Mouse (Mus musculus): ENCODE data around the gene Drg1. TPM values are rescaled to one million over a fixed set of nuclear protein-coding genes. Genes with fewer than 3 reads are reported as not detected.
"Not testable (repeated sequence)": the region's sequence is repeated elsewhere in the genome, so short reads cannot be mapped to it uniquely, and the experiment has no call there.

Drg1 gene
- polyA plus RNA-seq, 1 experiment from 2014 or later = 182 TPM

DNA sequence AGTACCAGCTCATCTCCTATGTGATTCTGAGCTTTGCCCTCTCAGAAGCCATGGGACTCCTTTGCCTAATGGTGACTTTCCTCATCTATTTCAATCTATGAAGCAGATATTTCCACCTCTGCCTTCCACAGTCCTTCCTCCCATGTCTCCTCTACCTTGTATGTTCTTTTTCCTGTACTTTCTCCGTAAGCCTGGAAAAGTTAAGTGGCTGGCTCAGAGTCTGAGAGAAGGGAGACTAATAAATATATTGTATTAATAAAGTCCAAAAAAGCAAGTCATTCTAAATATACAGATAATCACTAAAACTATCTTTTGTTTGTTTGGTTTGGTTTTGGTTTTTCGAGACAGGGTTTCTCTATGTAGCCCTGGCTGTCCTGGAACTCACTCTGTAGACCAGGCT is 103.1 kb downstream of the Drg1 start:
- not testable (repeated sequence) for H3K9me3 ChIP-seq (replicated peaks; ENCODE audit: control insufficient read depth, low read length); H3K4me1 ChIP-seq (ENCODE audit: control insufficient read depth, insufficient read depth, low read length); H3K27ac ChIP-seq (ENCODE audit: low read depth, low read length); H3K9ac ChIP-seq (ENCODE audit: low read depth, low read length); H3K27me3 ChIP-seq (ENCODE audit: control insufficient read depth, insufficient read depth, low read length); H3K36me3 ChIP-seq (ENCODE audit: control insufficient read depth, insufficient read depth, low read length); H3K4me3 ChIP-seq (ENCODE audit: low read depth, low read length); H3K4me2 ChIP-seq; ATAC-seq (replicated peaks; ENCODE audit: insufficient number of reproducible peaks, low FRiP score, low TSS enrichment)
- WGBS (ENCODE audit: insufficient replicate concordance) = 80% methylated on average over 2 of the region's 2 CpGs

DNA sequence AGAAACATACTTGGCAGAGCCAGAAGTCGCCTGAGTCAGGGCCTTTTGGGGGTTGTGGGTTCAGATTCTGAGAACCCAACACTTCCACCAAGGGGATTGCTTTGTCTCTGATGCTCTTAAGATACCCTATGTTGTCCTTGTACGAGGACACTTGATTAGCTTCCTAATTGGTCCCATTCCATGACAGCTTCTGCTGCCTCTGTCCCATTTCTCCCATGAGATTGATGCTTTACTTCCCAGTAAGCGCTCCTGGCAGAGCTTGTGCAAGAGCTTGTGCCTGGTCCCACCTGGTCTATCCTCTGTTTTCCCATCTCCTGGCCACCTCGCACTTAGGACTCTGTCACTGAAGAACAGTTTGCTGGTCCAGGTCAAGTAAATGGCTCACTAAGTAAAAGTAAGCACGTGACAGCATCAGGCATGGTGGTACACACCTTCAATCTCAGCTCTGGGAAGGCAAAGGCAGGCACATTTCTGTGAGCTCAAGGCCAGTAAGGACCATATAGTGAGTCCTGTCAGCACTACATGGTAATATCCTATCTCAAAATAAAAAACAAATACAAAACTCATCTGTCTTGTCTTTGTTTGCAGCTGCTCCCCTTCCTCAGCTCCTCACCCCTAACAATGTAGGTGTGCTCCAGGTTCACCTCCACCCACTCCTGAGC is 103.8 kb downstream of the Drg1 start:
- H3K36me3 ChIP-seq (ENCODE audit: control insufficient read depth, insufficient read depth, low read length); H3K27me3 ChIP-seq (ENCODE audit: control insufficient read depth, insufficient read depth, low read length); H3K4me1 ChIP-seq (ENCODE audit: control insufficient read depth, insufficient read depth, low read length); H3K9ac ChIP-seq (ENCODE audit: low read depth, low read length); H3K4me2 ChIP-seq; H3K4me3 ChIP-seq (ENCODE audit: low read depth, low read length); H3K27ac ChIP-seq (ENCODE audit: low read depth, low read length); H3K9me3 ChIP-seq (replicated peaks; ENCODE audit: control insufficient read depth, low read length): not testable (repeated sequence)
- WGBS (ENCODE audit: insufficient replicate concordance) = 53% methylated on average over 5 of the region's 5 CpGs
- ATAC-seq (replicated peaks; ENCODE audit: insufficient number of reproducible peaks, low FRiP score, low TSS enrichment) = peak; percentile 41

DNA sequence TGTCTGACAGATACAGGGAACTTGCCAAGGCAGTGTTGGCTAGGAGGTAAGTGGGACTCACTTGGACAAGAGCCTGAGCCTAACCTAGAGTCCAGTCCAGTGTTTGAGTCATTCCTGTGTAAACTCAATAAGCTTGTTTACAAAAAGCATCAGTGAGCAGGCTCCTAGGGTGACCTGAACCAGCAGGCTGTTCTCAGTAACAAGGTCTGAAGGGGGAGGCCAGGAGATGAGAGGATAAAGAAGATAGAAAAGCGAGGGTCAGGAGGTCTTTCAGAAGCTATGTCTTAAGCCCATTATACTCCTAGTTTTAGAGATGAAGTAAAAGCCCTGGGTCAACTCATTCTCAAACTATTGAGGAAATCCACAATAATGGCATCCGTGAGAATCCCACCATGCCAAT is 104.8 kb downstream of the Drg1 start:
- H3K27ac ChIP-seq (ENCODE audit: low read depth, low read length); H3K9ac ChIP-seq (ENCODE audit: low read depth, low read length); H3K4me1 ChIP-seq (ENCODE audit: control insufficient read depth, insufficient read depth, low read length); H3K4me3 ChIP-seq (ENCODE audit: low read depth, low read length); H3K9me3 ChIP-seq (replicated peaks; ENCODE audit: control insufficient read depth, low read length); ATAC-seq (replicated peaks; ENCODE audit: insufficient number of reproducible peaks, low FRiP score, low TSS enrichment); H3K36me3 ChIP-seq (ENCODE audit: control insufficient read depth, insufficient read depth, low read length); H3K4me2 ChIP-seq; H3K27me3 ChIP-seq (ENCODE audit: control insufficient read depth, insufficient read depth, low read length): not testable (repeated sequence)
- 51% methylated on average over 1 of the region's 2 CpGs for WGBS (ENCODE audit: insufficient replicate concordance)

DNA sequence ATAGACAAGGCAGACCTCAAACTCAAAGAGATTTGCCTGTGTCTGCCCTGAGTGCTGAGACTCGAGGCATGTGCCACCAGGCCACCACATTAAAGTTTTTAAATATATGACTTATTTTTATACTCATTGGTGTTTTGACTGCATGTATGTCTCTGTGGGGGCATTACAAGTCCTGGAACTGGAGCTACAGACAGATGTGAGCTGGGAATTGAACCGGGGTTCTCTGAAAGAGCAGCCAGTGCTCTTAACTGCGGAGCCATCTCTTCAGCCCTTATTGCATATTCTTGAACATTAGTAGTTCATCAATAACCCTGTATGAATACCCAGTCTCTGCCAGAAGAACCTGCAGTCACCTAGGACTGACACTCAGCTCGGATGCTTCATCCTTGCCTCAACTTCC is 107.4 kb downstream of the Drg1 start:
- not testable (repeated sequence) for ATAC-seq (replicated peaks; ENCODE audit: insufficient number of reproducible peaks, low FRiP score, low TSS enrichment)

DNA sequence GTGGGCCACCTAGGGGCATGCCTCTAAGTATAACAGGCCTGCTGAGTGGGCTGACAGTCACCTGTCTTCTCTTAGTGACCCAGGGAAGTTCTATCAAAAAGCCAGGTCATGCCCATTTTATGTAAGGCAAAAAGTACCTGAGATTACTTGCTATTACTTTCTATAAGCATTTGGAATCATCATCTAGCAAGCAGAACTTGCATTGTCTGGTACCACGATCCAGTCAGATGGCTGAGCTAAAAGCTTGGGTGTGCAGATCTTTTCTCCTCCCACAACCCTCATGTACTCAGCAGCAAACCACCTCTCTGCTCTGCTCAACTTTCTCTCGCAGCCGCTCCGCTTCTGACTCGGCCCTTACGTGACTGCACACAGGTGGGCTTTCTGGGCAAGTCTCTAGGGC is 108.2 kb downstream of the Drg1 start:
- H3K9me3 ChIP-seq (replicated peaks; ENCODE audit: control insufficient read depth, low read length); H3K4me1 ChIP-seq (ENCODE audit: control insufficient read depth, insufficient read depth, low read length); H3K27ac ChIP-seq (ENCODE audit: low read depth, low read length); H3K4me3 ChIP-seq (ENCODE audit: low read depth, low read length); H3K36me3 ChIP-seq (ENCODE audit: control insufficient read depth, insufficient read depth, low read length); H3K27me3 ChIP-seq (ENCODE audit: control insufficient read depth, insufficient read depth, low read length); ATAC-seq (replicated peaks; ENCODE audit: insufficient number of reproducible peaks, low FRiP score, low TSS enrichment); H3K9ac ChIP-seq (ENCODE audit: low read depth, low read length); H3K4me2 ChIP-seq: not testable (repeated sequence)
- 89% methylated on average over 6 of the region's 6 CpGs for whole genome bisulfite sequencing (ENCODE audit: insufficient replicate concordance)

More for the DNA sequence above, 107.4 kb downstream of the Drg1 start:
- WGBS (ENCODE audit: insufficient replicate concordance) = 75% methylated on average over 4 of the region's 4 CpGs
- not testable (repeated sequence) for H3K27me3 ChIP-seq (ENCODE audit: control insufficient read depth, insufficient read depth, low read length); H3K4me3 ChIP-seq (ENCODE audit: low read depth, low read length); H3K4me2 ChIP-seq; H3K36me3 ChIP-seq (ENCODE audit: control insufficient read depth, insufficient read depth, low read length); H3K9ac ChIP-seq (ENCODE audit: low read depth, low read length); H3K4me1 ChIP-seq (ENCODE audit: control insufficient read depth, insufficient read depth, low read length); H3K9me3 ChIP-seq (replicated peaks; ENCODE audit: control insufficient read depth, low read length); H3K27ac ChIP-seq (ENCODE audit: low read depth, low read length)

DNA sequence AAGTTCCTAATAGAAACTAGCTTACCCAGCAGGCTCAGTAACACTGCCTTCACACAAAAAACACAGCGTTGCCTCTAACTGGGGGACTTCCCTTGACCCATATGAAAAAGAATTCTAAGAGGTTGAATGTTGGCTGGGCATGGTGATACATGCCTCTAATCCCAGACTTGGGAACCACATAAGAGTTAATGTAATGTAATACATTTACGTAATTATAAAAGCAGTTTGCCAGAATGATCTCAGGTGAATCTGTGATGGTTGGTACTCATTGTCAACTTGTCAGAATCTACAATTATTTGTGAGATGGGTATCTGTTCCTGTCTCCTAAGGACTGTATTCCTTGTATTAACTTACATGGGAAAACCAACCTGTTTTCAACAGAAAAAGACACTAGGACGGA is 109.2 kb downstream of the Drg1 start:
- H3K36me3 ChIP-seq (ENCODE audit: control insufficient read depth, insufficient read depth, low read length); H3K4me3 ChIP-seq (ENCODE audit: low read depth, low read length); H3K4me2 ChIP-seq; H3K27me3 ChIP-seq (ENCODE audit: control insufficient read depth, insufficient read depth, low read length); H3K9ac ChIP-seq (ENCODE audit: low read depth, low read length); H3K9me3 ChIP-seq (replicated peaks; ENCODE audit: control insufficient read depth, low read length); H3K4me1 ChIP-seq (ENCODE audit: control insufficient read depth, insufficient read depth, low read length); ATAC-seq (replicated peaks; ENCODE audit: insufficient number of reproducible peaks, low FRiP score, low TSS enrichment); H3K27ac ChIP-seq (ENCODE audit: low read depth, low read length): not testable (repeated sequence)
- 69% methylated on average over 2 of the region's 3 CpGs for WGBS (ENCODE audit: insufficient replicate concordance)

DNA sequence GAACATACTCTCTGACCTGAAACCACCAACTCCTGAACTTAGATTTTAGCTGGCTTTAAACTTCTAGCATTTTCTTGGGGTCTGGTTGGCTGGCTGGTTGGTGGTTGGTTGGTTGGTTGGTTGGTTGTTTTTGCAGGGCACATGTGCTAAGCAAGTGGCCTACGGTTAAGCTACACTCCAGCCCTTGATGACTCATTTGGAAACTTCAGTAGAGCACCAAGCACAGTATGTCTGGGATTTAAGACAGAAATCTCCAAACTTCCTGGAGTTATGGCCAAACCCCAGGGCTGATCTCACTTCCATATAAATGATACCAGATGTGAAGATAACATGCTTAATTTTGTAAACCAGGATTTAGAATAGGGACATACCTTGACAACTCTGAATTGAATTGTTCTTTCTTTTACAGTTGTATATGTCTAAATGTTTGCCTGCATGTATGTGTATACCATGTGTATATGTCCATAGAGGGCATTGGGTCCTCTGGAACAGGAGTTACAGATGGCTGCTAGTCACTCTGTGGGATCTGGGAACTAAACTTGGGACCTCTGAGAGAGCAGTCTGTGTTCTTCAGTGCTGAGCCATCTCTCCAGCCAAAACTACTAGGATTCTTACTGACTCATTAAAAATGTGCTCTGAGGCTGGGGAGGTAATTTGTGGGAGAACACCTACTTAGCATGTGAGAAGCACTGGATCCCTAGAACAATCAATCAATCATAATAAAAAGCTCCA is 112.4 kb downstream of the Drg1 start:
- 78% methylated on average over 1 of the region's 1 CpGs for WGBS (ENCODE audit: insufficient replicate concordance)
- not testable (repeated sequence) for H3K27me3 ChIP-seq (ENCODE audit: control insufficient read depth, insufficient read depth, low read length)

DNA sequence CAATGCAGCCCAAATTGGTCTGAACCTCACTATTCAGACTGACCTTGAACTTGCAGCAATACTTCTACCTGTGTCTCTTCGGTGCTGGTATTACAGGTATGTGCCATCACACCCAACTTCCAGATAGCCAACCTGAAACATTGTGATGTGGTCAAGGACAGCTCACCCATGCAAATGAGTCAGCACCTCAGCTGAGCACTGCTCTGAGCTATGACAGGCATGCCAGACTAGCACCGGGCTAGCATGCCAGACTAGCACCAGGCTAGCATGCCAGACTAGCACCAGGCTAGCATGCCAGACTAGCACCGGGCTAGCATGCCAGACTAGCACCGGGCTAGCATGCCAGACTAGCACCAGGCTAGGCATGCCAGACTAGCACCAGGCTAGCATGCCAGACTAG is 114.9 kb downstream of the Drg1 start:
- ATAC-seq (replicated peaks; ENCODE audit: insufficient number of reproducible peaks, low FRiP score, low TSS enrichment) = peak; percentile 32
- H3K36me3 ChIP-seq (ENCODE audit: control insufficient read depth, insufficient read depth, low read length); H3K9ac ChIP-seq (ENCODE audit: low read depth, low read length); H3K27ac ChIP-seq (ENCODE audit: low read depth, low read length); H3K4me3 ChIP-seq (ENCODE audit: low read depth, low read length); H3K4me1 ChIP-seq (ENCODE audit: control insufficient read depth, insufficient read depth, low read length); H3K9me3 ChIP-seq (replicated peaks; ENCODE audit: control insufficient read depth, low read length); H3K27me3 ChIP-seq (ENCODE audit: control insufficient read depth, insufficient read depth, low read length); H3K4me2 ChIP-seq: not testable (repeated sequence)
- 83% methylated on average over 4 of the region's 4 CpGs for WGBS (ENCODE audit: insufficient replicate concordance)

More for the DNA sequence above, 112.4 kb downstream of the Drg1 start:
- H3K9ac ChIP-seq (ENCODE audit: low read depth, low read length); H3K36me3 ChIP-seq (ENCODE audit: control insufficient read depth, insufficient read depth, low read length); H3K4me2 ChIP-seq; H3K4me1 ChIP-seq (ENCODE audit: control insufficient read depth, insufficient read depth, low read length); H3K27ac ChIP-seq (ENCODE audit: low read depth, low read length); H3K9me3 ChIP-seq (replicated peaks; ENCODE audit: control insufficient read depth, low read length); H3K4me3 ChIP-seq (ENCODE audit: low read depth, low read length): not testable (repeated sequence)
- peak; percentile 34 for ATAC-seq (replicated peaks; ENCODE audit: insufficient number of reproducible peaks, low FRiP score, low TSS enrichment)

DNA sequence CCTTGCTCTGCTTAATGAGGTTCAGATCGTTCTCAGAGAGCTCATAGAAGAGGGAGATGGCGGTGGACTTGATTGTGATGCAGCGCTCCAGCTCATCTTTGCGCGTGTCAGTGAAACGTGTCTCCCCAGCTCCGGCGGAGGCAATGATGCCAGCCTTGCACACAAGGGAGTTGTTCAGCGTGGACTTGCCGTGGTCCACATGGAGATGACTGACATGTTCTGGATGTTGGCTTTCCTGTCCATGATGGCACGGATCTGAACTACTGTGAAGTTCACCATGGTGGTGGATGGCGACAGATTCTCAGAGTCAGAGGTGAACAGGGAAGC is 115.6 kb downstream of the Drg1 start:
- ATAC-seq (replicated peaks; ENCODE audit: insufficient number of reproducible peaks, low FRiP score, low TSS enrichment); H3K9me3 ChIP-seq (replicated peaks; ENCODE audit: control insufficient read depth, low read length); H3K4me1 ChIP-seq (ENCODE audit: control insufficient read depth, insufficient read depth, low read length); H3K27ac ChIP-seq (ENCODE audit: low read depth, low read length); H3K9ac ChIP-seq (ENCODE audit: low read depth, low read length); H3K27me3 ChIP-seq (ENCODE audit: control insufficient read depth, insufficient read depth, low read length); H3K36me3 ChIP-seq (ENCODE audit: control insufficient read depth, insufficient read depth, low read length); H3K4me3 ChIP-seq (ENCODE audit: low read depth, low read length); H3K4me2 ChIP-seq: not testable (repeated sequence)
- WGBS (ENCODE audit: insufficient replicate concordance) = 95% methylated on average over 12 of the region's 12 CpGs
